Mouse (Mus musculus) right cerebral cortex, postnatal 25 days (tissue): ENCODE results near the gene Noxo1.
"Not testable (repeated sequence)": the region's sequence is repeated elsewhere in the genome, so short reads cannot be mapped to it uniquely, and the experiment has no call there.

Experiments
- DNase-seq: peaks from one replicate; pipeline ENCODE4 v3.0.0; 2022

The Noxo1 gene

GRCm38 (mm10) chr17:24696011-24696697 lies at the start of gene Noxo1, which contains the start of gene Gfer:
Noxo1 (plus strand) TSS chr17:24696234.
Gfer (minus strand) TSS chr17:24696156.
- peak; percentile 87 for DNase-seq

GRCm38 (mm10) chr17:24646381-24646780 lies 49.7 kb upstream of the Noxo1 start:
- DNase-seq = no peak

- no peak for DNase-seq
Observed at GRCm38 (mm10) chr17:24647493-24647892, 48.5 kb upstream of the Noxo1 start.

GRCm38 (mm10) chr17:24648731-24649377 lies 47.2 kb upstream of the Noxo1 start:
- no peak for DNase-seq

- no peak for DNase-seq
Observed at GRCm38 (mm10) chr17:24649581-24650069, 46.4 kb upstream of the Noxo1 start.

GRCm38 (mm10) chr17:24650070-24650616 lies 45.9 kb upstream of the Noxo1 start, which contains the start of gene Slc9a3r2:
Slc9a3r2 (minus strand) TSS chr17:24650327.
- peak; percentile 50 for DNase-seq

- no peak for DNase-seq
Observed at GRCm38 (mm10) chr17:24650766-24651165, 45.3 kb upstream of the Noxo1 start.

- DNase-seq = no peak
Observed at GRCm38 (mm10) chr17:24651835-24652234, 44.2 kb upstream of the Noxo1 start.

GRCm38 (mm10) chr17:24653967-24654710 lies 41.9 kb upstream of the Noxo1 start:
- peak; percentile 50 for DNase-seq

- DNase-seq = no peak
Observed at GRCm38 (mm10) chr17:24654969-24655368, 41.1 kb upstream of the Noxo1 start.

- no peak for DNase-seq
Observed at GRCm38 (mm10) chr17:24658017-24658758, 37.8 kb upstream of the Noxo1 start, which contains the start of gene Npw. Npw (minus strand) TSS chr17:24658457.

- not testable (repeated sequence) for DNase-seq
Observed at GRCm38 (mm10) chr17:24667011-24667410, 29.0 kb upstream of the Noxo1 start.

- no peak for DNase-seq
Observed at GRCm38 (mm10) chr17:24667416-24667815, 28.6 kb upstream of the Noxo1 start.

GRCm38 (mm10) chr17:24669214-24669544 lies 26.9 kb upstream of the Noxo1 start:
- not testable (repeated sequence) for DNase-seq

GRCm38 (mm10) chr17:24669545-24670245 lies 26.3 kb upstream of the Noxo1 start, which contains the start of gene Zfp598:
Zfp598 (plus strand) TSS chr17:24669687.
- DNase-seq = peak; percentile 95

- DNase-seq = no peak
Observed at GRCm38 (mm10) chr17:24670246-24670844, 25.7 kb upstream of the Noxo1 start.

GRCm38 (mm10) chr17:24671346-24671745 lies 24.7 kb upstream of the Noxo1 start:
- no peak for DNase-seq

- DNase-seq = no peak
Observed at GRCm38 (mm10) chr17:24672141-24672540, 23.9 kb upstream of the Noxo1 start.

- peak; percentile 65 for DNase-seq
Observed at GRCm38 (mm10) chr17:24674277-24674676, 21.8 kb upstream of the Noxo1 start.

GRCm38 (mm10) chr17:24676187-24676586 lies 19.8 kb upstream of the Noxo1 start:
- no peak for DNase-seq

- DNase-seq = no peak
Observed at GRCm38 (mm10) chr17:24676877-24677276, 19.2 kb upstream of the Noxo1 start.
